Mouse (Mus musculus): ENCODE measurements around the gene Cmah.

- TF ChIP-seq POLR2A (IDR thresholded peaks at IDR 0.05; ENCODE audit: insufficient read depth, low read length) (no peak), CTCF (IDR thresholded peaks at IDR 0.05; ENCODE audit: low read depth, low read length) (no peak), EP300 (IDR thresholded peaks at IDR 0.05; ENCODE audit: insufficient read depth, low read depth, low read length) (no peak)
These were observed 68.6 kb downstream of the Cmah start for GRCm38 (mm10) chr13:24395815-24396214.

Measured in ES-Bruce4 (cell line).